Mouse (Mus musculus) kidney, embryonic 16.5 days (tissue): ENCODE data around the gene Cntfr. TPM values are rescaled to one million over a fixed set of nuclear protein-coding genes. Genes with fewer than 3 reads are reported as not detected.

ENCODE experiments used
- ATAC-seq: fragments of 200-750 bp; cut with Nextera tagmentation; 2 replicates; pipeline ENCODE4 v1.8.0; 2017; ENCODE audit warnings: moderate TSS enrichment; ENCODE audit not compliant: low FRiP score, low TSS enrichment
- H3K27ac ChIP-seq: fragments of 300-500 bp; sonication (generic); 2 replicates; pipeline ENCODE4 v1.5.1; 2014; ENCODE audit warnings: low read length
- H3K27me3 ChIP-seq: fragments of 300-500 bp; sonication (generic); 2 replicates; pipeline ENCODE4 v1.6.1; 2014; ENCODE audit warnings: low read length, control low read depth, mixed read lengths; ENCODE audit not compliant: insufficient read depth
- H3K36me3 ChIP-seq: fragments of 300-500 bp; sonication (generic); 2 replicates; pipeline ENCODE4 v1.6.1; 2014; ENCODE audit warnings: low read length, control low read depth, mixed read lengths; ENCODE audit not compliant: insufficient read depth
- H3K4me1 ChIP-seq: fragments of 300-500 bp; sonication (generic); 2 replicates; pipeline ENCODE4 v1.6.1; 2014; ENCODE audit warnings: low read length, control low read depth, mixed read lengths; ENCODE audit not compliant: insufficient read depth
- H3K4me2 ChIP-seq: fragments of 300-500 bp; sonication (generic); replicated peaks from 2 replicates; pipeline ENCODE4 v1.6.1; 2014; ENCODE audit warnings: low read depth, low read length
- H3K4me3 ChIP-seq: fragments of 300-500 bp; sonication (generic); 2 replicates; pipeline ENCODE4 v1.5.1; 2014; ENCODE audit warnings: mild to moderate bottlenecking, low read length
- H3K9ac ChIP-seq: fragments of 300-500 bp; sonication (generic); replicated peaks from 2 replicates; pipeline ENCODE4 v1.6.1; 2014; ENCODE audit warnings: low read length
- H3K9me3 ChIP-seq: fragments of 300-500 bp; sonication (generic); 2 replicates; pipeline ENCODE4 v1.6.1; 2016; ENCODE audit warnings: low read length, control low read depth
- WGBS: fragments of 180-500 bp; shearing (Covaris S2); extraction: QIAGEN DNeasy Blood & Tissue Kit; methylation state at CpG from one replicate; pipeline ENCODE4 v1.1.7; 2014; 5-methylcytosine and 5-hydroxymethylcytosine counted together
- polyA plus RNA-seq: library from polyadenylated mRNA; unstranded; fragments of >200 nt; fragmentation: Nextera tagmentation; extraction: Ambion mirVana; gene quantifications from 2 replicates; pipeline ENCODE4 v1.2.1, GENCODE M21; 2015

Gene Cntfr
- polyA plus RNA-seq, 1 experiment from 2014 or later = 18.8 TPM

DNA sequence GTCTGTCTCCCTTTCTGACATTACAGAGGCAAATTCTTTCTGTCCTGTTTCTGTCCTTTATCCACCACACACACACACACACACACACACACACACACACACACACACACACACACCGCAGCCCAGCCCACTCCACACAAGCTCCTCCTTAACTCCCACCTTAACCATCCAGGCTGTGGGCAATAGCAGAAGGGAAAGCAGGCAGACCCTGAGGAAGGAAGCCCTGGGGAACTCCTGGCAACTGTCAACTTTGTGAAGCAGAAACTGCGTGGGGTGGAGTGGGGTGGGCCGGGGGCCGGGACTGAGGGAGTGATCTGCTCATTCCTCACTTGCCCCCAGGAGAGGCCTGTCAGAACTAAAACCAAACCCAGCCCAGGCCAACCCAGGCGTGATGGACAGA is 25.4 kb downstream of the Cntfr start:
- no peak overlapping the region for H3K9ac ChIP-seq
- WGBS = 19% methylated on average over 5 of the region's 5 CpGs
- peaks cover 41% of the 10 kb centered on the region for H3K4me1 ChIP-seq
- no peak overlapping the region; the same call in 1 of the 2 replicates for H3K27ac ChIP-seq
- no peak overlapping the region for H3K4me3 ChIP-seq
- H3K9me3 ChIP-seq = no peaks in the 10 kb centered on the region
- no peak overlapping the region for H3K4me2 ChIP-seq
- no peaks in the 10 kb centered on the region for H3K27me3 ChIP-seq
- ATAC-seq = no peak
- H3K36me3 ChIP-seq = no peaks in the 10 kb centered on the region

DNA sequence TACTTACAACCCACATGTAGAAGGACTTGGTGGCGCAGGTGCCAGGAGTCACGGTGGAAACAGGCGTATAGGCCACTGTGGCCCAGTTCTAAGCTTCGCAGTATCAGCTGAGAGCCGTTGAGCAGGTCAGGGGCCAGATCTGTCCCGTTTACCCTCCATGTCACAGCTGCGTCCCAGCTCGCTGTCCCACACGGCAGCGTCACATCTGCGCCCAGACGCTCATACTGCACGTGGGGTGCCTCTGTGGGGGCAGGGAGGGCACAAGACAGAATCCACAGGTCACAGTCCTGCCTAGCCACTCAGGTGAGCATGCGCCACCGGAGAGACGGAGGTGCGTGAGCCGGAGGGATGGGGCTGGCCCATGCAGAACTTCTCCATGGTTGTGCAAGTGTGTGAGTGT is 26.1 kb downstream of the Cntfr start:
- H3K4me3 ChIP-seq = no peak overlapping the region
- H3K27ac ChIP-seq = no peak overlapping the region
- H3K27me3 ChIP-seq = no peaks in the 10 kb centered on the region
- H3K4me2 ChIP-seq = no peak overlapping the region
- 85% methylated on average over 18 of the region's 18 CpGs for WGBS
- H3K4me1 ChIP-seq = peaks cover 41% of the 10 kb centered on the region
- H3K9ac ChIP-seq = no peak overlapping the region
- no peaks in the 10 kb centered on the region for H3K9me3 ChIP-seq
- H3K36me3 ChIP-seq = no peaks in the 10 kb centered on the region
- ATAC-seq = no peak

DNA sequence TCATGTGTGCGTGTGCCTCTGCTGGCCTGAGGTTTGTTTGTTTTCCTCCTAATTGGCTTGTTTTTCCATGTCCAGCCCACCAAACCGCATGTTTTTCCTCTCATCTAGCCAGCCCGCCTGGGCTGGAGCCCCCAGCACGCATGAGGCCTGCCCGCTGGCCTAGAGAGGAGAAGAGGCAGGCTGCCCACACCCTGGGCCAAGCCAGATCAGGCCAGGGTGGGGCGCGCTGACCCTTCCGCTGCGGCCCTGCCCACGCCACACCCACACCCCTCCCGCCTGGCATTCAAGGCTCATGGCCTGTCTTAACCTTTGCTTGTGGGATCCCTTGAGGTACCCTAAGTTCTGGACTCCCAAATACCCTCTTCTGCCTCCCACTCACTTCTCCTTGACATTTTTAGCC is 30.2 kb downstream of the Cntfr start:
- no peaks in the 10 kb centered on the region for H3K9me3 ChIP-seq
- no peaks in the 10 kb centered on the region for H3K36me3 ChIP-seq
- H3K4me2 ChIP-seq = no peak overlapping the region
- H3K4me3 ChIP-seq = no peak overlapping the region
- ATAC-seq = no peak
- H3K4me1 ChIP-seq = peaks cover 48% of the 10 kb centered on the region
- 0 out of 2 replicates have a peak, but pooled peaks cover 6% of the 10 kb centered on the region for H3K27me3 ChIP-seq
- H3K27ac ChIP-seq = peak overlapping the region; percentile 62
- H3K9ac ChIP-seq = peak overlapping the region; percentile 20; the same call in 1 of the 2 replicates
- 41% methylated on average over 11 of the region's 11 CpGs for WGBS

DNA sequence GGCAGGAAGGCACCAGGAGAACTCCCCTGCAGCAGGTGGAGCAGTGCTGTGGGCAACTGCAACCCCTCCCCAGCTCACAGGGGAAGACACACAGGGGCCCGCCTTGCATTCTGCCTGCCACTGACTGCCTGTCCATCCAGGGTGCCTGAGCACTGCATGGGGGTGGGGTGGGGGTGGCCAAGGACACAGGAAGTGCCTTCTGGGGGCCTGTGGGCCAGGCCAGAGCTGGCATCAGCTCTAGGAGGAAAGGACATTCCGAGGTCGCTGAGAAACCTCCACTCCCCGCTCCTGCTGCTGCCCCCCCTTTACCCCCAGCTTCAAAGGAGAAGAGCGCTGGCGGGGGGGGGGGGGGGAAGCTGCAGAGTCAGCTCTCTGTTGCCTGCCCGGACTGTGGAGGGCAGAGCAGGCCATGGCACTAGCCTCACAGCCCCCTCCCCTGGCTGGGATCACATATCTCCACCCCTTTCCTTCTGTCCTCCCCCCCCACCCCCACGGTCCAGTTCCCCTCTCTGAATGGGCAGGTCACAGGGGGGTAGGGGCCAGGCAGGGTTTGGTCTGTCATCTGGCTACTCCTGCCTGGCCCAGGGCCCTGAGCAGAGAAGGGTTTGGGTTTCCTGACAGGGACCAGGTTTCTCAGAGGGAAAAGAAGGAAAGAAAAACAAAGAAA is 31.7 kb downstream of the Cntfr start:
- Histone ChIP-seq H3K27me3 (0 out of 2 replicates have a peak, but pooled peaks cover 6% of the 10 kb centered on the region), H3K9me3 (no peaks in the 10 kb centered on the region), H3K4me3 (no peak overlapping the region), H3K36me3 (no peaks in the 10 kb centered on the region), H3K4me1 (peaks cover 54% of the 10 kb centered on the region), H3K9ac (peak overlapping the region; percentile 49), H3K27ac (peak overlapping the region; percentile 87), H3K4me2 (peak overlapping the region; percentile 25)
- peak; percentile 69 for ATAC-seq
- WGBS = 4% methylated on average over 6 of the region's 8 CpGs

DNA sequence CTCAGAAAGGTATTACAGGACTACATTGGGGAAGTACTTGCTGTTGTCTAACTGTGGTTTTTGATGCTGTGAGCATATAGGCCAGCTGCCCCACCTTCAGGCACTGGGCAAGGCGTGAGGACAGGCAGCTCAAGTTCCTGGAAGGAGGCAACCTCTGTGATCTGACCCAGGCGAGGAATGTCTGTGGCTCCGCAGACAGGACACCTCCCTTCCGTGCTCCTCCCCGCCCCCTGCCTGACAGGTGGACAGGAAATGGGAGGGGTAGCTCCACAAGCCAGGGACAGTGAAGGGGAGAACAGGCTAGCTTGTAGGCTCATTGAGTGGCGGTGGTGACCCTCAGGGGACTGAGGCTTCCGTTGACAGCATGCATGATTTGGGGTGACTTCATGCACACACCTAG is 32.4 kb downstream of the Cntfr start:
- Histone ChIP-seq H3K9ac (no peak overlapping the region), H3K4me1 (peaks cover 56% of the 10 kb centered on the region), H3K36me3 (no peaks in the 10 kb centered on the region), H3K27me3 (0 out of 2 replicates have a peak, but pooled peaks cover 6% of the 10 kb centered on the region), H3K4me2 (0 out of 2 replicates have a peak overlapping the region, but pooled peaks have one; percentile 25), H3K27ac (peak overlapping the region; percentile 87), H3K9me3 (no peaks in the 10 kb centered on the region), H3K4me3 (no peak overlapping the region)
- ATAC-seq = peak; percentile 35
- WGBS = 22% methylated on average over 7 of the region's 7 CpGs

DNA sequence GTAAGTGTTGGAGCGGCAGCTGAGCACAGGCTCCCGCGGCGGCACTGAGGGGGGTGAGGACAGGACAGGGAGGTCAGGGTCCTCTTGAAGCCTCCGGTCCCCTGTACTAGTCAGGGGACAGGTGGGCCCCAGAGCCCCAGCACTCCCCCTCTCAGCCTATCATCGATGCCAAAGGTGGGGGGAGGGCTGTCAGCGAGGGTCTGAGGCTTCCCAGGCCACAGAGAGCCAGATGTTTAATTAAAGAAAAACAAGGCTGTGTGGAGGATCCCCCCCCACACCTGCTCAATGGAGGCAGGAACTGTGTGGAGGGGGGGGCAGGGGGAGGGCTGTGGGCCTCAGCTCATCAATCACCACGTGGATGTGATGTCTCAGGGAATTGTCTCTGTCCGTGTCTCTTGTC is 33.3 kb downstream of the Cntfr start:
- Histone ChIP-seq H3K27me3 (0 out of 2 replicates have a peak, but pooled peaks cover 6% of the 10 kb centered on the region), H3K9me3 (no peaks in the 10 kb centered on the region), H3K4me3 (no peak overlapping the region), H3K4me2 (no peak overlapping the region; the same call in 1 of the 2 replicates), H3K36me3 (no peaks in the 10 kb centered on the region), H3K27ac (no peak overlapping the region), H3K9ac (no peak overlapping the region), H3K4me1 (peaks cover 64% of the 10 kb centered on the region)
- ATAC-seq = peak; percentile 18; the same call in 1 of the 2 replicates
- 24% methylated on average over 9 of the region's 9 CpGs for WGBS

DNA sequence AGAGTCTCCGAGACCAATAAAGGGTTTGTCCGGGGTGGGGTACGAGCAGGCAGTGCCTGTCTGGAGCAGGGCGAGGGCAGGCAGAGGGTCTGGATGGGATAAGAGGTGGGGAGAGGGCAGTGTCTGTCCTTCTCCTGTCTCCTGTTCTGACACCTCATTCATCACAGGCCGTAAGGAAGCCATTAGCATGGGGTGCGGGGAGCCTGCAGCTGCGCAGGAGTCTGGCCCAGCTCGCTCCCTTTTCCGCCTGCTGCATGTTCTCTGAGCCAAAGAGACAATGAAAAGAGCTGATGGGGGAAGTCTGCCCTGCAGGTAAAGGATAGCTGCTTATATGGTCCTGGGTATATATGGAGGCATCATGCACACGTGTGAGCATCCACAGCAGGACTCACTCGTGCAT is 34.2 kb downstream of the Cntfr start:
- H3K4me2 ChIP-seq = no peak overlapping the region
- peaks cover 72% of the 10 kb centered on the region for H3K4me1 ChIP-seq
- 51% methylated on average over 11 of the region's 11 CpGs for WGBS
- no peaks in the 10 kb centered on the region for H3K36me3 ChIP-seq
- no peak overlapping the region for H3K4me3 ChIP-seq
- no peaks in the 10 kb centered on the region for H3K9me3 ChIP-seq
- H3K27me3 ChIP-seq = 0 out of 2 replicates have a peak, but pooled peaks cover 6% of the 10 kb centered on the region
- no peak overlapping the region for H3K9ac ChIP-seq
- no peak for ATAC-seq
- H3K27ac ChIP-seq = no peak overlapping the region

DNA sequence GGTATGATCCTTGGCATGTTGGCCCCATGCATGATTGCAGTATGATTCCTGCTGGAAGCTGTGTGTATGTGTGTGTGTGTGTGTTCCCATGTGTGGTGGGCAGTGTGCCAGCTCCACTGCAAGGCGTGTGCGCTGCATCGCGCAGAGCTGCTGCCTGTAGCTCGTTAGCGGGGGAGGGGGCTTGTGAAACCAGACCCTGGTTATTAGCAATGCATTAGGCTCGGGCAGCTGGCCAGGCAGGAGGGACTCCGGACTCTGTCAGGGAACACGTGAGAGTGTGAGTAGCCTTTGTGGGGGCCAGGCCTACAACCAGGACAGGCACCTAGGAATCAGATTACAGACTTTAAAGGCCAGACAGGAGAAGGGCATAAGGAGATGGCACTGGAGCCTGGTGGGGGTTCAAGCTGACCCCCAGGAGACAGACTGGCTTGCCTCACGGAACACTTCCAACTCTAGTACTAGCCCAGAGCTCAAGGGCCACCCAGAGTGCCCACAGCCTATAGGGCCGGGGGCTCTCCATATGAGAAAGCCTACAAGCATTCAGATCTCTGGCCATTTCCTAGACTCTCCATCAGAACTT is 35.9 kb downstream of the Cntfr start:
- ATAC-seq = peak; percentile 10; the same call in 1 of the 2 replicates
- H3K9ac ChIP-seq = peak overlapping the region; percentile 39; the same call in 1 of the 2 replicates
- H3K9me3 ChIP-seq = no peaks in the 10 kb centered on the region
- peaks cover 60% of the 10 kb centered on the region for H3K4me1 ChIP-seq
- peak overlapping the region; percentile 36; the same call in 1 of the 2 replicates for H3K27ac ChIP-seq
- no peaks in the 10 kb centered on the region for H3K36me3 ChIP-seq
- 0 out of 2 replicates have a peak, but pooled peaks cover 6% of the 10 kb centered on the region for H3K27me3 ChIP-seq
- H3K4me3 ChIP-seq = no peak overlapping the region
- no peak overlapping the region for H3K4me2 ChIP-seq
- WGBS = 9% methylated on average over 11 of the region's 11 CpGs

DNA sequence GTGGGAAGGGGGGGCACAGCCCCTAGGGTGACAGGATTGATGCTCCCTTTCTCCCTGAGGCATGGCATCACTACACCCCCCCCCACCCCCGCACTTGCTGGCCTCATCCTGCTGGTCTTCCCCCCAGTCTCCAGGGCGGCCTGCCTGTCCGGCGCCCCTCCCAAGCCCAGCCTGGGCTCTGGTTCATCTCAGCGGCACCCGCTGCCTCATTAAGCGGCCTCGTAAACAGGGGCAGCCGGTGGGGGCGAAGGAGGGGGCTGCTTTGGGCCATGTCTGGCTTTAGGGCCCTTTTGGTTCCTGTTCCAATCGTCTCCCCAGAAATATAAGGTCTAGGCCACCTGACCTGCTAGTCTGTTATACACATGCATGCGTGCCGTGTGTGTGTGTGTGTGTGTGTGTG is 37.3 kb downstream of the Cntfr start:
- Histone ChIP-seq H3K4me2 (no peak overlapping the region), H3K27ac (peak overlapping the region; percentile 67), H3K9me3 (no peaks in the 10 kb centered on the region), H3K4me3 (no peak overlapping the region), H3K4me1 (peaks cover 46% of the 10 kb centered on the region), H3K27me3 (0 out of 2 replicates have a peak, but pooled peaks cover 6% of the 10 kb centered on the region), H3K9ac (no peak overlapping the region), H3K36me3 (no peaks in the 10 kb centered on the region)
- WGBS = 42% methylated on average over 12 of the region's 13 CpGs
- ATAC-seq = no peak
